Mouse (Mus musculus) bone marrow, adult 2 months (tissue): ENCODE measurements around the gene Gm44511. TPM values are rescaled to one million over a fixed set of nuclear protein-coding genes. Genes with fewer than 3 reads are reported as not detected.

Source experiments
- H3K27ac ChIP-seq: fragments of 200-500 bp; 2 replicates; pipeline ENCODE4 v1.5.1; 2012; ENCODE audit warnings: low read depth, mild to moderate bottlenecking, control low read depth, inconsistent platforms, low read length; ENCODE audit not compliant: control insufficient read depth, poor library complexity, insufficient read depth
- H3K4me1 ChIP-seq: fragments of 200-500 bp; 2 replicates; pipeline ENCODE4 v1.6.1; 2011; ENCODE audit warnings: low read length; ENCODE audit not compliant: control insufficient read depth, insufficient read depth
- H3K4me3 ChIP-seq: fragments of 200-500 bp; replicated peaks from 2 replicates; pipeline ENCODE3; 2011; ENCODE audit warnings: mild to moderate bottlenecking, low read depth, low read length, control low read depth; ENCODE audit not compliant: control insufficient read depth
- CTCF ChIP-seq: fragments of 200-500 bp; IDR thresholded peaks from 2 replicates; pipeline ENCODE4 v1.5.1; 2011; ENCODE audit warnings: low read length, control low read depth; ENCODE audit not compliant: control insufficient read depth, insufficient read depth
- POLR2A ChIP-seq: fragments of 200-500 bp; IDR thresholded peaks from 2 replicates; pipeline ENCODE4 v1.6.1; 2011; ENCODE audit warnings: low read depth, mild to moderate bottlenecking, control low read depth, low read length, borderline replicate concordance; ENCODE audit not compliant: control insufficient read depth
- WGBS: fragments of 180-500 bp; shearing (Covaris S2); methylation state at CpG from one replicate; pipeline ENCODE4 v1.1.7; 2018; 5-methylcytosine and 5-hydroxymethylcytosine counted together
- polyA plus RNA-seq: library from polyadenylated mRNA; stranded (reverse); fragments of >200 nt; gene quantifications from 2 replicates; pipeline ENCODE4 v1.2.4, GENCODE M21; 2011; ENCODE audit warnings: low replicate concordance; ENCODE audit not compliant: missing spikeins, insufficient read depth, insufficient read length

Gene Gm44511
- polyA plus RNA-seq, 1 experiment: 2.3 TPM

- 31% methylated on average over 3 of the region's 3 CpGs for WGBS
- H3K4me1 ChIP-seq: peaks cover 7% of the 10 kb centered on the region
These were observed 26.7 kb upstream of the Gm44511 start for GRCm38 (mm10) chr6:128852766-128853165.

GRCm38 (mm10) chr6:128851151-128851550, 25.0 kb upstream of the Gm44511 start:
- Histone ChIP-seq H3K4me1 (peaks cover 7% of the 10 kb centered on the region), H3K4me3 (no peak overlapping the region), H3K27ac (peak overlapping the region; percentile 42; the same call in 1 of the 2 replicates)
- TF ChIP-seq POLR2A: no peak
- 7% methylated on average over 2 of the region's 2 CpGs for WGBS

More at GRCm38 (mm10) chr6:128852766-128853165, 26.7 kb upstream of the Gm44511 start:
- no peak overlapping the region for H3K4me3 ChIP-seq
- peak overlapping the region; percentile 63 for H3K27ac ChIP-seq
- TF ChIP-seq POLR2A (no peak), CTCF (no peak)

GRCm38 (mm10) chr6:128850671-128851070, 24.6 kb upstream of the Gm44511 start:
- 21% methylated on average over 2 of the region's 2 CpGs for WGBS
- Histone ChIP-seq H3K27ac (no peak overlapping the region; the same call in 1 of the 2 replicates), H3K4me3 (no peak overlapping the region), H3K4me1 (peaks cover 7% of the 10 kb centered on the region)
- TF ChIP-seq CTCF (no peak), POLR2A (no peak)

GRCm38 (mm10) chr6:128849902-128850301, 23.8 kb upstream of the Gm44511 start:
- H3K27ac ChIP-seq: no peak overlapping the region
- peaks cover 6% of the 10 kb centered on the region; the same call in 1 of the 2 replicates for H3K4me1 ChIP-seq
- 49% methylated on average over 2 of the region's 2 CpGs for WGBS
- no peak overlapping the region for H3K4me3 ChIP-seq
- TF ChIP-seq POLR2A (no peak), CTCF (peak; percentile 56)

- Histone ChIP-seq H3K4me1 (peaks cover 4% of the 10 kb centered on the region; the same call in 1 of the 2 replicates), H3K27ac (no peak overlapping the region), H3K4me3 (no peak overlapping the region)
- no peak for TF ChIP-seq POLR2A
- no peak for TF ChIP-seq CTCF
- 85% methylated on average over 4 of the region's 4 CpGs for WGBS
These were observed 21.3 kb upstream of the Gm44511 start for GRCm38 (mm10) chr6:128847401-128847800.

- no peak for TF ChIP-seq CTCF
- TF ChIP-seq POLR2A: no peak
- no peak overlapping the region for H3K4me3 ChIP-seq
- WGBS: 49% methylated on average over 8 of the region's 9 CpGs
- peaks cover 3% of the 10 kb centered on the region; the same call in 1 of the 2 replicates for H3K4me1 ChIP-seq
- no peak overlapping the region for H3K27ac ChIP-seq
These were observed 20.0 kb upstream of the Gm44511 start for GRCm38 (mm10) chr6:128845998-128846542.

- TF ChIP-seq CTCF (peak; percentile 99), POLR2A (no peak)
- 22% methylated on average over 7 of the region's 7 CpGs for WGBS
- no peak overlapping the region for H3K4me3 ChIP-seq
- peak overlapping the region; percentile 18; the same call in 1 of the 2 replicates for H3K27ac ChIP-seq
- peaks cover 2% of the 10 kb centered on the region; the same call in 1 of the 2 replicates for H3K4me1 ChIP-seq
These were observed 19.3 kb upstream of the Gm44511 start for GRCm38 (mm10) chr6:128845319-128845979.

- TF ChIP-seq POLR2A: no peak
- H3K4me1 ChIP-seq: no peaks in the 10 kb centered on the region; the same call in 1 of the 2 replicates
- H3K4me3 ChIP-seq: no peak overlapping the region
- no peak overlapping the region for H3K27ac ChIP-seq
- 72% methylated on average over 5 of the region's 5 CpGs for WGBS
These were observed 18.5 kb upstream of the Gm44511 start for GRCm38 (mm10) chr6:128844586-128845080.

- H3K27ac ChIP-seq: no peak overlapping the region
- 35% methylated on average over 8 of the region's 8 CpGs for WGBS
- H3K4me1 ChIP-seq: no peaks in the 10 kb centered on the region; the same call in 1 of the 2 replicates
- H3K4me3 ChIP-seq: no peak overlapping the region
- TF ChIP-seq CTCF: no peak
- no peak for TF ChIP-seq POLR2A
These were observed 18.0 kb upstream of the Gm44511 start for GRCm38 (mm10) chr6:128844131-128844530.
